In the genomic region with DNA sequence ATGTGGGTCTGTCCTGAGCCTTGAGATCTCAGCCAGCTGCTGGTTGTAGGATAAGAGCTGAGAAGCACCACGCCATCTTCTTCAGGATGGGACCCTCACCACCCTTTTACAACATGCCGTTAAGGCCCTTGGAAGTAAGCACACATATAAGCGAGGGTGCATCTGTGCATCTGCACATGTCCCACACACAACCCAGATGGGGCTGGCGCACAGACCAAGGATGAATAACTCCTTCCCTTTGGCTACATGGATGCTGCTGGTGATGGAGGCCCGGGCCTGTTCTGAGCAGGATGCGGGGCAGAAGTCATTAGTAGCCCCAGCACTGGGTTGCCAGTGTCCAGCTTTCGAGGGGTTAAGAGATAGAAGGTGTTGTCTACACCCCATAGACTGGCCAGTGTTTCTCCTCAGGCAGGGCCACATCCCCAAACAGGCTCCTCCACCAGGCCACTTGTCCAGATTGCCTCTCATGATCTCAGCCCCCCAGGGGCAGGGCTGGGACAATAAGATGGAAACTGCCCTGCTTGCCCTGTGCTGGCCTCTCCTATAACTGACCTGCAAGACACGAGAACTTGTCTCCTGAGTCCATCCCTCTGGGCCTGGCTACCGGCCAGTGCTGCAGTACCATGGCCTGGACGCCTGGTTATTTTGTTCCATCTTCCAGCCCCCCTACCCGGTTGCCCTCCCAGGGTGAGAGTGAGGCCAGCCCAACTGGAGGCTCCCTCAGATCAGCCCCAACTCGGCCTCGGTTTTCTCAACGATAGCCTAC, we compare ENCODE assay signal across 8 mouse cellular contexts. TPM values are rescaled to one million over a fixed set of nuclear protein-coding genes. Genes with fewer than 3 reads are reported as not detected.
DNase-seq lines count a peak whose midpoint lies in the region; ATAC-seq lines count a peak whose summit lies in the region.

No protein-coding gene starts in this region.

- H3K4me3 ChIP-seq in embryonic facial prominence, embryonic 13.5 days = peak overlapping the region; percentile 100
- H3K4me3 ChIP-seq in hindbrain, embryonic 11.5 days (ENCODE audit: low read depth, low read length) = peak overlapping the region; percentile 99
- peak overlapping the region; percentile 100 for H3K4me3 ChIP-seq in midbrain, embryonic 14.5 days (replicated peaks; ENCODE audit: low read depth, low read length)

- DNase-seq in left cerebral cortex, postnatal 4 days = peak; percentile 72
- no peak for DNase-seq in left cerebral cortex, adult 18-20 months (ENCODE audit: low spot score in 2 of 2)
- DNase-seq in hindbrain, embryonic 11.5 days (ENCODE audit: low spot score) = peak; percentile 50
- DNase-seq in midbrain, embryonic 14.5 days = peak; percentile 59
- no peak for DNase-seq in left cerebral cortex, adult 8-10 months (ENCODE audit: low spot score in 2 of 2)
- DNase-seq in cerebellum, adult 18-20 months = no peak
- no peak for DNase-seq in cerebellum, adult 9-11 months

- 39% methylated on average over 14 of the region's 14 CpGs for WGBS in embryonic facial prominence, embryonic 13.5 days
- WGBS in hindbrain, embryonic 11.5 days = 38% methylated on average over 14 of the region's 14 CpGs
- WGBS in midbrain, embryonic 14.5 days = 29% methylated on average over 14 of the region's 14 CpGs

- peaks cover 23% of the 10 kb centered on the region for H3K36me3 ChIP-seq in embryonic facial prominence, embryonic 13.5 days
- H3K36me3 ChIP-seq in hindbrain, embryonic 11.5 days (ENCODE audit: control insufficient read depth, insufficient read depth, low read length) = peaks cover 8% of the 10 kb centered on the region
- H3K36me3 ChIP-seq in midbrain, embryonic 14.5 days (ENCODE audit: control insufficient read depth, insufficient read depth, low read length) = peaks cover 30% of the 10 kb centered on the region

- peak overlapping the region; percentile 94 for H3K4me2 ChIP-seq in embryonic facial prominence, embryonic 13.5 days
- peak overlapping the region; percentile 96 for H3K4me2 ChIP-seq in hindbrain, embryonic 11.5 days (replicated peaks; ENCODE audit: low read depth, low read length)
- H3K4me2 ChIP-seq in midbrain, embryonic 14.5 days (ENCODE audit: low read length) = peak overlapping the region; percentile 100

- ATAC-seq in embryonic facial prominence, embryonic 13.5 days (ENCODE audit: insufficient number of reproducible peaks, insufficient read depth, low FRiP score, low TSS enrichment, low read depth) = no peak
- no peak for ATAC-seq in hindbrain, embryonic 11.5 days (ENCODE audit: low FRiP score)
- ATAC-seq in midbrain, embryonic 14.5 days (ENCODE audit: low FRiP score, low TSS enrichment) = no peak

- no peaks in the 10 kb centered on the region for H3K27me3 ChIP-seq in embryonic facial prominence, embryonic 13.5 days
- no peaks in the 10 kb centered on the region for H3K27me3 ChIP-seq in hindbrain, embryonic 11.5 days (ENCODE audit: control insufficient read depth, insufficient read depth, low read length)
- H3K27me3 ChIP-seq in midbrain, embryonic 14.5 days (ENCODE audit: control insufficient read depth, insufficient read depth, low read length) = no peaks in the 10 kb centered on the region

- intact Hi-C loops in left cerebral cortex, postnatal 4 days (cut with DNase I) = no loop called here

- peak overlapping the region; percentile 92; the same call in 1 of the 2 replicates for H3K27ac ChIP-seq in embryonic facial prominence, embryonic 13.5 days
- H3K27ac ChIP-seq in hindbrain, embryonic 11.5 days (ENCODE audit: low read depth, low read length) = peak overlapping the region; percentile 99
- H3K27ac ChIP-seq in midbrain, embryonic 14.5 days (replicated peaks; ENCODE audit: low read depth, low read length) = peak overlapping the region; percentile 100

- peaks cover 42% of the 10 kb centered on the region for H3K4me1 ChIP-seq in embryonic facial prominence, embryonic 13.5 days
- peaks cover 28% of the 10 kb centered on the region for H3K4me1 ChIP-seq in hindbrain, embryonic 11.5 days (replicated peaks; ENCODE audit: control insufficient read depth, insufficient read depth, low read length)
- H3K4me1 ChIP-seq in midbrain, embryonic 14.5 days (ENCODE audit: control insufficient read depth, insufficient read depth, low read length) = peaks cover 44% of the 10 kb centered on the region

- H3K9ac ChIP-seq in embryonic facial prominence, embryonic 13.5 days = peak overlapping the region; percentile 100
- peak overlapping the region; percentile 100 for H3K9ac ChIP-seq in hindbrain, embryonic 11.5 days (ENCODE audit: low read depth, low read length)
- H3K9ac ChIP-seq in midbrain, embryonic 14.5 days (replicated peaks; ENCODE audit: low read length) = peak overlapping the region; percentile 100

- H3K9me3 ChIP-seq in embryonic facial prominence, embryonic 13.5 days = no peaks in the 10 kb centered on the region
- no peaks in the 10 kb centered on the region for H3K9me3 ChIP-seq in hindbrain, embryonic 11.5 days (ENCODE audit: control insufficient read depth, low read length)
- no peaks in the 10 kb centered on the region for H3K9me3 ChIP-seq in midbrain, embryonic 14.5 days (ENCODE audit: control insufficient read depth, low read length)

RNA-seq across cellular contexts. Expression of a gene that starts 1.7 kb away (rescaled TPM):
- total RNA-seq in left cerebral cortex, postnatal 4 days (2021) = 100 to 1,000 TPM; 623 to 643 TPM
- 100 to 1,000 TPM; 263 to 271 TPM for total RNA-seq in left cerebral cortex, adult 18-20 months (2021)
- polyA plus RNA-seq in embryonic facial prominence, embryonic 13.5 days (2015; fragmentation: Nextera tagmentation; extraction: Ambion mirVana) = 275 and 276 TPM in 2 replicates
- 277 and 314 TPM in 2 replicates for polyA plus RNA-seq in hindbrain, embryonic 11.5 days (2014; fragmentation: Nextera tagmentation; extraction: Ambion mirVana)
- polyA plus RNA-seq in midbrain, embryonic 14.5 days (2014; fragmentation: Nextera tagmentation; extraction: Ambion mirVana) = 509 and 557 TPM in 2 replicates
- 100 to 1,000 TPM; 216 to 253 (median 234) TPM for total RNA-seq in left cerebral cortex, adult 8-10 months (2022)

RNA-seq across cellular contexts. Expression of a gene that starts 22.1 kb away (rescaled TPM):
- total RNA-seq in left cerebral cortex, postnatal 4 days (2021) = 10 to 100 TPM; 86.0 to 87.5 TPM
- total RNA-seq in left cerebral cortex, adult 18-20 months (2021) = 10 to 100 TPM; 66.6 to 70.1 TPM
- polyA plus RNA-seq in embryonic facial prominence, embryonic 13.5 days (2015; fragmentation: Nextera tagmentation; extraction: Ambion mirVana) = 0.96 and 1.2 TPM in 2 replicates
- polyA plus RNA-seq in hindbrain, embryonic 11.5 days (2014; fragmentation: Nextera tagmentation; extraction: Ambion mirVana) = 2.4 and 2.5 TPM in 2 replicates
- 7.0 and 34.3 TPM in 2 replicates for polyA plus RNA-seq in midbrain, embryonic 14.5 days (2014; fragmentation: Nextera tagmentation; extraction: Ambion mirVana)
- total RNA-seq in left cerebral cortex, adult 8-10 months (2022) = 10 to 100 TPM; 50.8 to 62.7 (median 59.7) TPM

RNA-seq across cellular contexts. Expression of a gene that starts 27.3 kb away (rescaled TPM):
- 10 to 100 TPM; 62.5 to 66.8 TPM for total RNA-seq in left cerebral cortex, postnatal 4 days (2021)
- total RNA-seq in left cerebral cortex, adult 18-20 months (2021) = 100 to 1,000 TPM in 1 of 2 experiments, 10 to 100 TPM in 1; 91.7 to 101 TPM
- 105 and 119 TPM in 2 replicates for polyA plus RNA-seq in embryonic facial prominence, embryonic 13.5 days (2015; fragmentation: Nextera tagmentation; extraction: Ambion mirVana)
- polyA plus RNA-seq in hindbrain, embryonic 11.5 days (2014; fragmentation: Nextera tagmentation; extraction: Ambion mirVana) = 135 and 152 TPM in 2 replicates
- polyA plus RNA-seq in midbrain, embryonic 14.5 days (2014; fragmentation: Nextera tagmentation; extraction: Ambion mirVana) = 126 and 154 TPM in 2 replicates
- total RNA-seq in left cerebral cortex, adult 8-10 months (2022) = 10 to 100 TPM; 78.3 to 93.8 (median 85.9) TPM

RNA-seq across cellular contexts. Expression of a gene that starts 41.3 kb away (rescaled TPM):
- total RNA-seq in left cerebral cortex, postnatal 4 days (2021) = 10 to 100 TPM; 73.8 to 78.8 TPM
- 10 to 100 TPM; 63.2 to 64.6 TPM for total RNA-seq in left cerebral cortex, adult 18-20 months (2021)
- polyA plus RNA-seq in embryonic facial prominence, embryonic 13.5 days (2015; fragmentation: Nextera tagmentation; extraction: Ambion mirVana) = 36.4 and 45.3 TPM in 2 replicates
- 37.6 and 52.3 TPM in 2 replicates for polyA plus RNA-seq in hindbrain, embryonic 11.5 days (2014; fragmentation: Nextera tagmentation; extraction: Ambion mirVana)
- 41.8 and 44.0 TPM in 2 replicates for polyA plus RNA-seq in midbrain, embryonic 14.5 days (2014; fragmentation: Nextera tagmentation; extraction: Ambion mirVana)
- total RNA-seq in left cerebral cortex, adult 8-10 months (2022) = 10 to 100 TPM; 60.0 to 65.3 (median 61.9) TPM

RNA-seq across cellular contexts. Expression of a gene that starts 42.9 kb away (rescaled TPM):
- total RNA-seq in left cerebral cortex, postnatal 4 days (2021) = 1 to 10 TPM; 6.4 to 7.2 TPM
- total RNA-seq in left cerebral cortex, adult 18-20 months (2021) = 10 to 100 TPM in 1 of 2 experiments, 1 to 10 TPM in 1; 9.1 to 12.2 TPM
- polyA plus RNA-seq in embryonic facial prominence, embryonic 13.5 days (2015; fragmentation: Nextera tagmentation; extraction: Ambion mirVana) = 2.3 and 2.8 TPM in 2 replicates
- polyA plus RNA-seq in hindbrain, embryonic 11.5 days (2014; fragmentation: Nextera tagmentation; extraction: Ambion mirVana) = 2.2 and 2.8 TPM in 2 replicates
- 3.4 and 4.0 TPM in 2 replicates for polyA plus RNA-seq in midbrain, embryonic 14.5 days (2014; fragmentation: Nextera tagmentation; extraction: Ambion mirVana)
- 1 to 10 TPM; 3.7 to 6.3 (median 5.2) TPM for total RNA-seq in left cerebral cortex, adult 8-10 months (2022)

Comparison
In these comparisons a context has a peak if more than half of its experiments do, and no peak if none do; other contexts are left out.
1. DNase-seq: peak in left cerebral cortex, postnatal 4 days (single experiment), hindbrain, embryonic 11.5 days (single experiment) and midbrain, embryonic 14.5 days (single experiment); none in left cerebral cortex, adult 18-20 months (0 of 2), left cerebral cortex, adult 8-10 months (0 of 2), cerebellum, adult 18-20 months (0 of 2) and cerebellum, adult 9-11 months (single experiment).
2. Peak in every context shown above with its lines, with median percentiles within 50 percentile points of each other: H3K27ac ChIP-seq, H3K4me2 ChIP-seq, H3K4me3 ChIP-seq and H3K9ac ChIP-seq.